Mouse (Mus musculus): ENCODE results near the gene Hmces. TPM values are rescaled to one million over a fixed set of nuclear protein-coding genes. Genes with fewer than 3 reads are reported as not detected.

Hmces gene
- polyA plus RNA-seq, 1 experiment, result 39.8 TPM

DNA sequence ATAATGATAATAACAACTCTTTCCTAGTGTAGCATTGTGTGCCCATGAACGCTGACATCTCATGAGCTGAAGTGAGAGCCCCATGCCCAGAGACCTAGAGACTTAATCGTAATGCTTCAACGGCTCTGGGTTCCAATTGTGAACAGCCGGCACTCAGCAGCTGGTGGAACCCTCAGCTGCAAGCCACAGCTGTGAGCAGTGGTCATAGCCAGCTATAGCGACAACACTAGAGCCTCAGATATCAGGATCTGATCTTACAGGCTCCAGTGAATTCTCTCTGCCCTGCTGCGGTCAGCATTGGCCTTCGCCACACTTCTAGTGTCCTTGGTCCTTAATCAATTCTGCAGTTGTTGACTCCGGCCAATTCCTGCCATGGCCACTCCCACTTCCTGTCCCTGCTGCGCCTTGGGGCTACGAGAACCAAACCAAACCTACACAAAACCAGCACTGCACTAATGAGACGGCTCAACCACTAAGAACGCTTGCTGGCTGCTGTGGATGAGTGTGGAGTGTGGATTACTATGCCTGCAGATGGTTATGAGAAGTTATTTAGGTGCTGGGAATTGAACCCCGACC is 37.6 kb upstream of the Hmces start:
- Histone ChIP-seq H3K27ac (ENCODE audit: insufficient read depth, low read length) (no peak overlapping the region), H3K4me3 (ENCODE audit: insufficient read depth, low read length) (no peak overlapping the region), H3K4me1 (ENCODE audit: control insufficient read depth, insufficient read depth, low read length) (peaks cover 2% of the 10 kb centered on the region; the same call in 1 of the 2 replicates)
- TF ChIP-seq POLR2A (IDR thresholded peaks at IDR 0.05; ENCODE audit: extremely low read depth, insufficient read depth, low read length) (no peak), CTCF (IDR thresholded peaks at IDR 0.05; ENCODE audit: extremely low read depth, insufficient read depth, low read length) (no peak)

DNA sequence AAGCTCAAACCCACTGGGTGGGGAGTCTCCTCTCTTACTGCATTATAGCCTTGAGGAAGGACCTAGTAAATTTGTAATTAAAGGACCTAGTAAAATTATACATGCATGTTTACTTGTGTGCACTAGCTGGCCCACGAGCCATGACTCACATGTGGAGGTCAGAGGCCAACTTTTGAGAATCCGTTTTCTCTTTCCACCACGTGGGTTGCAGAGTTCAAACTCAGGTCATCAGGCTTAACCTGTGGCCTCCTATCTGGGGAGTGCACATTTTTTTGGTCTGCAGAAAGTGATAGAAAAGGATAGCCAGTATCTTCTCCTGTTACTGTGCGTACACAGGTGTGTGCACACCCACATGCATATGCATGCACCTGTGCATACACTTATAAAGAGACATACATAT is 34.7 kb upstream of the Hmces start:
- Histone ChIP-seq H3K4me1 (ENCODE audit: control insufficient read depth, insufficient read depth, low read length) (peaks cover 3% of the 10 kb centered on the region; the same call in 1 of the 2 replicates), H3K4me3 (ENCODE audit: insufficient read depth, low read length) (no peak overlapping the region), H3K27ac (ENCODE audit: insufficient read depth, low read length) (no peak overlapping the region)
- no peak for TF ChIP-seq CTCF (IDR thresholded peaks at IDR 0.05; ENCODE audit: extremely low read depth, insufficient read depth, low read length)
- TF ChIP-seq POLR2A (IDR thresholded peaks at IDR 0.05; ENCODE audit: extremely low read depth, insufficient read depth, low read length), result no peak

DNA sequence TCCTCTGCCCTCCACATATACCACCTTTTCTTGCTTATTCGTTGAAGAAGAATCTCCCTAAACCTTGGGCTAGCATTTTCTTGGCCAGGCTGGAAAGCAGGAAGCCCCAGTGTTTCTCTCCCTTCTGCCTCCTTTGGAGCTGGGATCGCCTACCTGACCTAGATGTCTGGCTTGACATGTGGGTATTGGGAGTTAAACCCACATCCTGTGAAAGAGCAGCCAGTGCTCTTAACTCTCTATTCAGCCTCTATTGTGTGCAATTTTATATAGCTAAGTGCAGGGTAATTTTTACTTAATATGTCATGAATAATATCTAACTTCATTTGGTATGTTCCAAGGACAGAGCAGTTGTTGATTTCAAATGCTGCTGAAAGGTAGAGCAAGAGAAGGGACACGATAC is 34.1 kb upstream of the Hmces start:
- no peak overlapping the region for H3K27ac ChIP-seq (ENCODE audit: insufficient read depth, low read length)
- H3K4me1 ChIP-seq (ENCODE audit: control insufficient read depth, insufficient read depth, low read length), result peaks cover 3% of the 10 kb centered on the region; the same call in 1 of the 2 replicates
- TF ChIP-seq POLR2A (IDR thresholded peaks at IDR 0.05; ENCODE audit: extremely low read depth, insufficient read depth, low read length) (no peak), CTCF (IDR thresholded peaks at IDR 0.05; ENCODE audit: extremely low read depth, insufficient read depth, low read length) (no peak)
- H3K4me3 ChIP-seq (ENCODE audit: insufficient read depth, low read length), result no peak overlapping the region

- H3K4me1 ChIP-seq (ENCODE audit: control insufficient read depth, insufficient read depth, low read length), result peaks cover 3% of the 10 kb centered on the region; the same call in 1 of the 2 replicates
- TF ChIP-seq CTCF (IDR thresholded peaks at IDR 0.05; ENCODE audit: extremely low read depth, insufficient read depth, low read length), result no peak
- no peak for TF ChIP-seq POLR2A (IDR thresholded peaks at IDR 0.05; ENCODE audit: extremely low read depth, insufficient read depth, low read length)
Observed at GRCm38 (mm10) chr6:87882221-87882620, 31.5 kb upstream of the Hmces start.

DNA sequence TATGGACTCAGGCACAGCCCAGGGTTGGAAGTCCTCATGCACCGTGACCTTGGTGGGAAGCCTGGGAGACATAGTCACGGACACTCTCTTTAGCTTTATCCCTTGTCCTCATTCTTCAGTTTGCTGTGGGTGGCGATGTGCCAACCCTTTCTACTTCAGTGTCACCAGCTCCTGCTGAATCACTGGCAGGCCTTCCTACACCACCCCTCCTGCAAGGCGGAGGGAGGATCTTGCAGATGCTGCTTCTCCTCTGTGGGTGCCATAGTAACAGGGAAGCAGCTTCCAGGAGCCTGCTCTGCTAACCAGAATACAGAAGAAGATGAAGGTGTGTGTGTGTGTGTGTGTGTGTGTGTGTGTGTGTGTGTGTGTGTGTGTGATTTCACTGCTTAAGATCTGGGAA is 30.9 kb upstream of the Hmces start:
- peaks cover 3% of the 10 kb centered on the region; the same call in 1 of the 2 replicates for H3K4me1 ChIP-seq (ENCODE audit: control insufficient read depth, insufficient read depth, low read length)
- TF ChIP-seq POLR2A (IDR thresholded peaks at IDR 0.05; ENCODE audit: extremely low read depth, insufficient read depth, low read length), result no peak
- TF ChIP-seq CTCF (IDR thresholded peaks at IDR 0.05; ENCODE audit: extremely low read depth, insufficient read depth, low read length), result no peak
- no peak overlapping the region for H3K27ac ChIP-seq (ENCODE audit: insufficient read depth, low read length)
- H3K4me3 ChIP-seq (ENCODE audit: insufficient read depth, low read length), result no peak overlapping the region

More at GRCm38 (mm10) chr6:87882221-87882620, 31.5 kb upstream of the Hmces start:
- no peak overlapping the region for H3K4me3 ChIP-seq (ENCODE audit: insufficient read depth, low read length)
- no peak overlapping the region for H3K27ac ChIP-seq (ENCODE audit: insufficient read depth, low read length)

GRCm38 (mm10) chr6:87886721-87887120 is 27.0 kb upstream of the Hmces start:
- TF ChIP-seq POLR2A (IDR thresholded peaks at IDR 0.05; ENCODE audit: extremely low read depth, insufficient read depth, low read length) (no peak), CTCF (IDR thresholded peaks at IDR 0.05; ENCODE audit: extremely low read depth, insufficient read depth, low read length) (no peak)
- Histone ChIP-seq H3K4me1 (ENCODE audit: control insufficient read depth, insufficient read depth, low read length) (peaks cover 6% of the 10 kb centered on the region), H3K27ac (ENCODE audit: insufficient read depth, low read length) (no peak overlapping the region), H3K4me3 (ENCODE audit: insufficient read depth, low read length) (no peak overlapping the region)

- peak; percentile 72 for TF ChIP-seq CTCF (IDR thresholded peaks at IDR 0.05; ENCODE audit: extremely low read depth, insufficient read depth, low read length)
- peak; percentile 91 for TF ChIP-seq POLR2A (IDR thresholded peaks at IDR 0.05; ENCODE audit: extremely low read depth, insufficient read depth, low read length)
- H3K27ac ChIP-seq (ENCODE audit: insufficient read depth, low read length), result no peak within 1 kb of the TSS
- H3K4me1 ChIP-seq (ENCODE audit: control insufficient read depth, insufficient read depth, low read length), result peaks cover 5% of the 10 kb centered on the region
- peak within 1 kb of the TSS; percentile 82 for H3K4me3 ChIP-seq (ENCODE audit: insufficient read depth, low read length)
Observed at GRCm38 (mm10) chr6:87887594-87888233, 26.0 kb upstream of the Hmces start, which contains the start of gene Copg1. TSS of gene Copg1 (plus strand) at chr6:87887814.

GRCm38 (mm10) chr6:87893931-87894330 is 19.8 kb upstream of the Hmces start:
- TF ChIP-seq POLR2A (IDR thresholded peaks at IDR 0.05; ENCODE audit: extremely low read depth, insufficient read depth, low read length) (no peak), CTCF (IDR thresholded peaks at IDR 0.05; ENCODE audit: extremely low read depth, insufficient read depth, low read length) (no peak)

DNA sequence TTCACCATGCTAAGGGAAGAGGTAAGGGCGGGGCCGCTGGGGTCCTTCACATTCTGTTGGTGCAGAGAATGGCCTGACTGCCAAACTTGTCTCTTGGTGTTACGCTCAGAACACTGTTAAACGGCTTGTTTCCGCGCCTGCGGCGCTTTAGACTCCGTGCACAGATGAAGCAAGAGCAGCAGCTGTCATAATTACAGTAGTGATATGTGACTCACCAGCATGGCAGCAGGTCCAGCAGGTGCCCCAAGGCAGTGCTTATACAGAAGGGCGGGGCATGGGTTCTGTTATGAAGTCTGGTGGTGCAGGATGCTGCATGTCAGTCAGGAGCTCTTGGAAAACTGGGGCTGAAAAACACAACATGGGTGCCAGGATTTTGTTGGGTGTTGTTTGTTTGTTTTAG is 15.7 kb upstream of the Hmces start:
- Histone ChIP-seq H3K27ac (ENCODE audit: insufficient read depth, low read length) (no peak overlapping the region), H3K4me1 (ENCODE audit: control insufficient read depth, insufficient read depth, low read length) (no peaks in the 10 kb centered on the region), H3K4me3 (ENCODE audit: insufficient read depth, low read length) (no peak overlapping the region)
- no peak for TF ChIP-seq CTCF (IDR thresholded peaks at IDR 0.05; ENCODE audit: extremely low read depth, insufficient read depth, low read length)
- no peak for TF ChIP-seq POLR2A (IDR thresholded peaks at IDR 0.05; ENCODE audit: extremely low read depth, insufficient read depth, low read length)

More at GRCm38 (mm10) chr6:87893931-87894330, 19.8 kb upstream of the Hmces start:
- Histone ChIP-seq H3K4me3 (ENCODE audit: insufficient read depth, low read length) (no peak overlapping the region), H3K27ac (ENCODE audit: insufficient read depth, low read length) (no peak overlapping the region), H3K4me1 (ENCODE audit: control insufficient read depth, insufficient read depth, low read length) (peaks cover under 1% of the 10 kb centered on the region; the same call in 1 of the 2 replicates)

- H3K27ac ChIP-seq (ENCODE audit: insufficient read depth, low read length), result no peak overlapping the region
- TF ChIP-seq POLR2A (IDR thresholded peaks at IDR 0.05; ENCODE audit: extremely low read depth, insufficient read depth, low read length) (no peak), CTCF (IDR thresholded peaks at IDR 0.05; ENCODE audit: extremely low read depth, insufficient read depth, low read length) (peak; percentile 34; the same call in 1 of the 2 replicates)
- no peak overlapping the region for H3K4me3 ChIP-seq (ENCODE audit: insufficient read depth, low read length)
- peaks cover 3% of the 10 kb centered on the region; the same call in 1 of the 2 replicates for H3K4me1 ChIP-seq (ENCODE audit: control insufficient read depth, insufficient read depth, low read length)
Observed at GRCm38 (mm10) chr6:87906632-87907031, 7.1 kb upstream of the Hmces start.
